Mouse (Mus musculus): Measurements from ENCODE around the gene Cntnap2. TPM values are rescaled to one million over a fixed set of nuclear protein-coding genes. Genes with fewer than 3 reads are reported as not detected.

The Cntnap2 gene
- total and polyA plus RNA-seq, 3 experiments: 0.30 to 0.79 (median 0.44) TPM

GRCm38 (mm10) chr6:45791612-45792011, 732.5 kb downstream of the Cntnap2 start:
- H3K27ac ChIP-seq (ENCODE audit: insufficient read depth, low read depth): no peak overlapping the region
- no peak for TF ChIP-seq NELFE (IDR thresholded peaks at IDR 0.05; ENCODE audit: low read depth, low read length)
- no peak for TF ChIP-seq ZNF384 (IDR thresholded peaks at IDR 0.05; ENCODE audit: low read depth, low read length)
- no peak for TF ChIP-seq E2F4 (IDR thresholded peaks at IDR 0.05; ENCODE audit: insufficient replicate concordance, low read depth, low read length)
- no peak for TF ChIP-seq ZC3H11A (IDR thresholded peaks at IDR 0.05; ENCODE audit: low read depth, low read length)
- no peak for TF ChIP-seq TCF12 (IDR thresholded peaks at IDR 0.05; ENCODE audit: low read depth, low read length)
- TF ChIP-seq MAFK (IDR thresholded peaks at IDR 0.05; ENCODE audit: insufficient replicate concordance, low read length): no peak
- no peak for TF ChIP-seq RAD21 (IDR thresholded peaks at IDR 0.05; ENCODE audit: low read depth, low read length)
- TF ChIP-seq CTCF (conservative IDR thresholded peaks at IDR 0.05 in 1 of 2, IDR thresholded peaks at IDR 0.05 in 1 of 2; ENCODE audit: low read depth in 2 of 2, low read length in 2 of 2): no peak
- TF ChIP-seq ELF1 (IDR thresholded peaks at IDR 0.05; ENCODE audit: low read depth, low read length): no peak
- TF ChIP-seq MXI1 (IDR thresholded peaks at IDR 0.05; ENCODE audit: low read depth, low read length): no peak
- TF ChIP-seq ETS1 (conservative IDR thresholded peaks at IDR 0.05; ENCODE audit: low read depth, low read length): no peak
- no peak for TF ChIP-seq MAX (IDR thresholded peaks at IDR 0.05; ENCODE audit: low read length)
- TF ChIP-seq GABPA (IDR thresholded peaks at IDR 0.05; ENCODE audit: insufficient replicate concordance, low read depth, low read length): no peak
- no peak for TF ChIP-seq ZKSCAN1 (IDR thresholded peaks at IDR 0.05; ENCODE audit: borderline replicate concordance, low read depth, low read length)
- TF ChIP-seq MYC (IDR thresholded peaks at IDR 0.05; ENCODE audit: low read depth, low read length): no peak
- TF ChIP-seq MAZ (IDR thresholded peaks at IDR 0.05; ENCODE audit: low read depth, low read length): no peak
- no peak for TF ChIP-seq ZMIZ1 (IDR thresholded peaks at IDR 0.05; ENCODE audit: low read depth, low read length)
- H3K36me3 ChIP-seq (replicated peaks in 1 of 2; ENCODE audit: control insufficient read depth in 1 of 2, insufficient read depth in 1 of 2, low read length in 1 of 2): no peaks in the 10 kb centered on the region
- H3K9ac ChIP-seq (ENCODE audit: insufficient read depth, low read depth): no peak overlapping the region
- H3K9me3 ChIP-seq (replicated peaks; ENCODE audit: low read length): peaks cover 18% of the 10 kb centered on the region
- no peak overlapping the region for H3K4me3 ChIP-seq (replicated peaks in 1 of 3; ENCODE audit: low read depth in 2 of 3, low read length in 2 of 3, poor library complexity in 1 of 3)
- no peaks in the 10 kb centered on the region for H3K4me1 ChIP-seq (ENCODE audit: control insufficient read depth in 1 of 2, insufficient read depth in 2 of 2)
- DNase-seq (ENCODE audit: extremely low read depth): no peak
- dilution Hi-C loops (cut with MboI; ENCODE audit: extremely low pct_ligation_motif_present, extremely low pct_unique_long_range_greater_than_20kb, low sequenced_read_pairs): no loop called here
- no peaks in the 10 kb centered on the region for H3K79me2 ChIP-seq (replicated peaks; ENCODE audit: control insufficient read depth, extremely low read depth, insufficient read depth, poor library complexity, severe bottlenecking)
- H3K4me2 ChIP-seq (ENCODE audit: insufficient read depth, low read depth, poor library complexity, severe bottlenecking): no peak overlapping the region
- no peaks in the 10 kb centered on the region for H3K27me3 ChIP-seq (replicated peaks)
- in situ Hi-C loops (cut with MboI; ENCODE audit: low pct_ligation_motif_present, low pct_unique_long_range_greater_than_20kb, low sequenced_read_pairs): no loop called here

- TF ChIP-seq HCFC1 (IDR thresholded peaks at IDR 0.05; ENCODE audit: low read depth, low read length) (no peak), MYC (IDR thresholded peaks at IDR 0.05; ENCODE audit: low read depth, low read length) (no peak), KAT2A (IDR thresholded peaks at IDR 0.05; ENCODE audit: insufficient replicate concordance, low read length) (no peak), ZMIZ1 (IDR thresholded peaks at IDR 0.05; ENCODE audit: low read depth, low read length) (no peak), ZKSCAN1 (IDR thresholded peaks at IDR 0.05; ENCODE audit: borderline replicate concordance, low read depth, low read length) (no peak), JUND (conservative IDR thresholded peaks at IDR 0.05; ENCODE audit: low read depth, low read length) (no peak), ZC3H11A (IDR thresholded peaks at IDR 0.05; ENCODE audit: low read depth, low read length) (no peak), CHD2 (IDR thresholded peaks at IDR 0.05; ENCODE audit: low read length) (no peak), NRF1 (IDR thresholded peaks at IDR 0.05; ENCODE audit: low read depth, low read length) (no peak)
- Histone ChIP-seq H3K27me3 (replicated peaks) (no peaks in the 10 kb centered on the region), H3K27ac (ENCODE audit: insufficient read depth, low read depth) (no peak overlapping the region), H3K9ac (ENCODE audit: insufficient read depth, low read depth) (no peak overlapping the region), H3K9me3 (replicated peaks; ENCODE audit: low read length) (peaks cover 24% of the 10 kb centered on the region), H3K4me3 (replicated peaks in 1 of 3; ENCODE audit: low read depth in 2 of 3, low read length in 2 of 3, poor library complexity in 1 of 3) (no peak overlapping the region), H3K79me2 (replicated peaks; ENCODE audit: control insufficient read depth, extremely low read depth, insufficient read depth, poor library complexity, severe bottlenecking) (no peaks in the 10 kb centered on the region), H3K36me3 (replicated peaks in 1 of 2; ENCODE audit: control insufficient read depth in 1 of 2, insufficient read depth in 1 of 2, low read length in 1 of 2) (no peaks in the 10 kb centered on the region), H3K4me1 (ENCODE audit: control insufficient read depth in 1 of 2, insufficient read depth in 2 of 2) (no peaks in the 10 kb centered on the region), H3K4me2 (ENCODE audit: insufficient read depth, low read depth, poor library complexity, severe bottlenecking) (no peak overlapping the region)
- dilution Hi-C loops (cut with MboI; ENCODE audit: extremely low pct_ligation_motif_present, extremely low pct_unique_long_range_greater_than_20kb, low sequenced_read_pairs) (no loop called here), in situ Hi-C loops (cut with MboI; ENCODE audit: low pct_ligation_motif_present, low pct_unique_long_range_greater_than_20kb, low sequenced_read_pairs) (no loop called here)
- no peak for DNase-seq (ENCODE audit: extremely low read depth)
Measured at GRCm38 (mm10) chr6:45841626-45842341, 782.6 kb downstream of the Cntnap2 start.
